Mouse (Mus musculus) cortical plate, adult 2 months (tissue): ENCODE data around the gene Ptpre.

Experiments used
- CTCF ChIP-seq: fragments of 200-500 bp; IDR thresholded peaks from 2 replicates; pipeline ENCODE4 v1.5.1; 2011; ENCODE audit warnings: mild to moderate bottlenecking, control low read depth, low read length; ENCODE audit not compliant: insufficient read depth; ENCODE audit errors: extremely low read depth
- POLR2A ChIP-seq: fragments of 200-500 bp; IDR thresholded peaks from 2 replicates; pipeline ENCODE4 v1.6.1; 2011; ENCODE audit warnings: mild to moderate bottlenecking, low read length, control low read depth; ENCODE audit not compliant: insufficient read depth; ENCODE audit errors: extremely low read depth

DNA sequence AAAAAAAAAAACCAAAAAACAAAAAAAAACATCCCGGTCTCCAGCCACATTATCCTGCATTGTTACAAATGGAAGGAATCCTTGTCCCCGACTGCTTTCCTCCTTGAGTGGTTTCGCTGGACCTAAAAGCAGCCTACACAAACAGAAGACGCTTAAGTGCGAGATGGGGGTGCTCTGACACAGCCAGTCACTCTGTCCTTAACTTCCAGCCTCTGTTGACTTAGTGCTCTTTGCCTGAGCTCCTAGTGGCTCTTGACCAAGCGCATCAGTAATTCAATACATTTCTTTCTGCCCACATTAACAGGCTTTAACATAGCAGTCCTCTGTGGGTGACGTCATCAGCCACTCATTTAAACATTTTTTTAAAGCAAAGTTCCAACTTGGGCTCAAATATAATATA, 8.7 kb downstream of the Ptpre start:
- TF ChIP-seq CTCF (no peak), POLR2A (no peak)
